Mouse (Mus musculus) layer of hippocampus, postnatal 10 days (tissue): ENCODE measurements around the gene Fgr. TPM values are rescaled to one million over a fixed set of nuclear protein-coding genes. Genes with fewer than 3 reads are reported as not detected.

Experiments used
- DNase-seq, 2 experiments: peaks; one replicate each; pipeline ENCODE4 v3.0.0; 2021; ENCODE audit warnings: low spot score in 2 of 2
- total RNA-seq, 2 experiments: library from RNA; stranded (reverse); gene quantifications; 2 replicates each; pipeline ENCODE4 v1.2.3; 2021

The Fgr gene
- total RNA-seq, 2 experiments from 2014 or later = 0.13 to 0.46 TPM

DNA sequence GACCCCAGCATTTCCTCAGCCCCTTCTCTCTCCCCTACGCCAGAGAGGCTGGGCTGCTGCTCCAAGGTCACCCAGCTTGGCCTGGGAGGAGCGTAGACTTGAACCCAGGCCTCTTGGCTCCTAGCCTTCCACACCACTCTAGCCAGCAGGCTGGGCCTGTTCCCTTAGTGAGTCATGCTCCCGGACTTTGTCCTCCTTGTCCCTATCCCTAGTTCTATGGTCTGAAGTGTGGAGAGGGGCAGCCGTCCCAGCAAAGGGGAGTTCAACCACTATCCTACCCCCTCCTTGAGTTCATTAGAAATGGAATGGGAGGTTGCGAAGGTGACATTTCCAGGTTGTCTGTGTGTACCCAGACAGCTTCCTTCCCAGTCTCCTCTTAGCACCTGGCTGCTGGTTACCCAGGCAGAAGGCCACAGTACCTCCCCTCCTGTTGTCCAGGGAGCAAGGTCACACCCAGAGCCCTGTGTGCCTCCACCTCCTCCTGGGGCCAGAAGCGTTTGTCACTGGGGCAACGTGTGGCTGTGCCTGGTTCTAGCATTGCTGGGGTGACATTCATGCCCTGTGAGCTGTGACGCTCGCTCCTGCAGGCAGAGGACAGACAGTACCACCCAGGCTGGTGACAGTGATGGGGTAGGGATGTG, 76.4 kb downstream of the Fgr start:
- DNase-seq = no peak

DNA sequence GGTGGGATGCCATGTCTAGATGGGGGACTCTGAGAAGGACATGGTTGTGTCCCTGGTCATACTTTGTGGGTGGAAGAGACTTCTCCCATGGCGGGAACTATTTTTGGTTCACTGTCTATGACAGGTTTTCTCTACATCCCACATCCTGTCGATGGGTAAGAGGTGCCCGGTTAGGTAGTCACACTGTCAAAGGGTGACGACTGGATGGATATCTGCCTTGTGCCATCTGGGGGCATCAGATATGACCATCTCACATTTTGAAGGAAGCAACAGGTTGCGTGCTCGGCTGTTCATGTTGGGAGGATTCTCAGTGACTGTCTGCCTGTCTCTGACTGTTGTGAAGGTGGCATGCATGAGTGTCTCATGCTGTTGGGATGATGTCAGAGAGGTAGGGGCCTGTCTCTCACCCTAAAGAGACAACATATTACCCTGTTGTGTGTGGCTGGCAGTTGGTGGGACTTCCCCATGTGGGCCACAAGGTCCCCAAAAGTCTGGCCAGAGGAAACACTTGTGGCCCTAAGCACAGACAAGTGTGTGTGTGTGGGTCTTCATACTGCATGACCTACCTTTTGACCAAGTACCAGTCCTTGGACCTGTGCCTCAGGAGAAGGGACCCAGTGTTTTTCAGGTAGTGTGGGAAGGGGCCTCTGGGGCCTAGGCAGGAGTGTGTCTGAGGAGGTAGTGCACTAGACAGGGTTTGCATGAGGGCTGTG, 77.1 kb downstream of the Fgr start:
- no peak for DNase-seq

DNA sequence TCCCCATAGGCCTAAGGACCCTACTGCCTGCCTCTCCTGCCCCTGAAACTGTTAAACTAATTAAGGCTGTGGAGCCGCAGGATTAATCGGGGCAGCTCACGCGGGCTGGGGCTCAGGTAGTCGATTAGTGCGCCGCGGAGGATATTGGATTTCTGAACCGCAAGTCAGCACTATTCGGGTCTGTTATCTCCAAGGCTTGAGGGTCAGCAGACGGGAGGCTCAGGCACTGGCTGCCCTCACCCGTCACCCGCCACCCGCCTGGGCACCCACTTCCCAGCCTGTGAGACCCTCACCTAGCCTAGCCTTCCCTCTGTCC, 77.6 kb downstream of the Fgr start:
- DNase-seq = no peak

Other genes starting within 250 kb of the Fgr start
- 1 to 10 TPM; 2.2 to 2.8 TPM for gene Xkr8, start 241.5 kb upstream of the Fgr start, total RNA-seq
- 1 to 10 TPM in 1 of 2 experiments, under 1 TPM in 1; 0.87 to 1.2 TPM for gene Smpdl3b, start 216.8 kb upstream of the Fgr start, total RNA-seq
- 10 to 100 TPM; 14.1 to 15.7 TPM for gene Rpa2, start 205.8 kb upstream of the Fgr start, total RNA-seq
- under 1 TPM; 0.71 to 0.87 TPM for gene Themis2, start 177.7 kb upstream of the Fgr start, total RNA-seq
- 10 to 100 TPM; 42.8 to 50.4 TPM for gene Ppp1r8, start 130.9 kb upstream of the Fgr start, total RNA-seq
- 100 to 1,000 TPM; 113 to 115 TPM for gene Stx12, start 89.6 kb upstream of the Fgr start, total RNA-seq
- 10 to 100 TPM; 26.6 to 28.0 TPM for gene Fam76a, start 51.5 kb upstream of the Fgr start, total RNA-seq
- gene Ahdc1, start 37.2 kb downstream of the Fgr start, total RNA-seq = 100 to 1,000 TPM in 1 of 2 experiments, 10 to 100 TPM in 1; 98.1 to 103 TPM
- gene Wasf2, start 156.4 kb downstream of the Fgr start, total RNA-seq = 10 to 100 TPM; 42.3 to 42.7 TPM
- 1 to 10 TPM; 3.7 to 4.0 TPM for gene Cd164l2, start 238.0 kb downstream of the Fgr start, total RNA-seq
- 1 to 10 TPM; 5.0 to 6.0 TPM for gene Gpr3, start 238.4 kb downstream of the Fgr start, total RNA-seq